ENCODE assay signal across 27 mouse cellular contexts in the genomic region with DNA sequence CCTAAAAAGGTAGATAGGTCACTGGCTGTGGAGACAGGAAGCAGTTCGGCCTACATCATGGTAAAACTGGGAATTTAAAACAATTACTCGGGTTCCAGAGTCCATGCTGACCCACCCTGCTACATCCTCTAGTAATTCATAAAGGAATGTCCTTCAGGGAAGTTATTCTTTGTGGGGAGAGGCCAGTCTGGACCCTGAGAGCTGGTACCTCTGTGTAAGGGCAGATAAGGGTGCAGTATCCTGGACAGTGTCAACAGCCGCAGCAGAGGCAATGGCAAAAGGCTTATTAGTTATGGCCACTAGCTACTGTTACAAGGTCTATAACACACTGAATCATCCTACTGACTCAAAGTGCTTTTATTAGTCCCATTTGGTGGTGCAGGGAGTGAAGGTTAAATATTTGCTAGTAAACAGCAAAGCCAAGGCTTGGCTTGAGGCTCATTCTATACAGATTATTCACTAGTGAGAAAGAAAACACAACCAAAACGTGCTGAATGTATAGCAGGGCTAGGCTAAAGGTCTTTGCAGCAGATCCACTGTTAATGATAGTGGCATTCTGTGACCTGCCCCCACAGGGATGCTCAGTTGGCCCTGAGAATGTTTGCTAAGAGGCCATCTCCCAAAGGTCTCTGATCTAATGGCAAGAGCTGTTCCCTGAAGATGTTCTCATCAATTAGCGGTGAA. TPM values are rescaled to one million over a fixed set of nuclear protein-coding genes. Genes with fewer than 3 reads are reported as not detected.
DNase-seq lines count a peak whose midpoint lies in the region; ATAC-seq and TF ChIP-seq lines count a peak whose summit lies in the region.
"Had no signal": no experiment of that assay in that cellular context is flagged by ENCODE, and none has a peak within 500 bp of the region (broad histone marks: within the 10 kb centered on the region; RNA-seq: fewer than 3 reads in every experiment).

No protein-coding gene starts in this region.

- no peak overlapping the region for H3K9ac ChIP-seq in kidney, embryonic 16.5 days (replicated peaks; ENCODE audit: low read length)
- no peak overlapping the region for H3K9ac ChIP-seq in intestine, embryonic 15.5 days
- no peak overlapping the region for H3K9ac ChIP-seq in hindbrain, postnatal 0 days (replicated peaks; ENCODE audit: low read length)
- H3K9ac ChIP-seq: forebrain, embryonic 13.5 days; heart, embryonic 13.5 days; hindbrain, embryonic 14.5 days had no signal

- H3K27ac ChIP-seq in kidney, embryonic 16.5 days (ENCODE audit: low read length): no peak overlapping the region
- no peak overlapping the region for H3K27ac ChIP-seq in intestine, embryonic 15.5 days
- no peak overlapping the region for H3K27ac ChIP-seq in hindbrain, postnatal 0 days
- H3K27ac ChIP-seq: forebrain, embryonic 10.5 days; forebrain, embryonic 13.5 days; heart, adult 2 months; heart, embryonic 10.5 days; heart, embryonic 13.5 days; hindbrain, embryonic 14.5 days had no signal

- H3K4me1 ChIP-seq in kidney, embryonic 16.5 days (ENCODE audit: insufficient read depth, low read length): no peaks in the 10 kb centered on the region
- no peaks in the 10 kb centered on the region for H3K4me1 ChIP-seq in intestine, embryonic 15.5 days (replicated peaks)
- H3K4me1 ChIP-seq in hindbrain, postnatal 0 days (ENCODE audit: insufficient read depth, low read length): no peaks in the 10 kb centered on the region
- H3K4me1 ChIP-seq: forebrain, embryonic 10.5 days; forebrain, embryonic 13.5 days had no signal

- H3K27me3 ChIP-seq in kidney, embryonic 16.5 days (ENCODE audit: insufficient read depth, low read length): no peaks in the 10 kb centered on the region
- no peaks in the 10 kb centered on the region for H3K27me3 ChIP-seq in intestine, embryonic 15.5 days (replicated peaks)
- H3K27me3 ChIP-seq in hindbrain, postnatal 0 days (ENCODE audit: insufficient read depth, low read length): no peaks in the 10 kb centered on the region
- H3K27me3 ChIP-seq: CH12.LX; forebrain, embryonic 13.5 days; heart, embryonic 13.5 days had no signal

- H3K4me2 ChIP-seq in kidney, embryonic 16.5 days (replicated peaks; ENCODE audit: low read depth, low read length): no peak overlapping the region
- no peak overlapping the region for H3K4me2 ChIP-seq in intestine, embryonic 15.5 days (replicated peaks)
- H3K4me2 ChIP-seq in hindbrain, postnatal 0 days (ENCODE audit: low read depth, low read length): no peak overlapping the region
- H3K4me2 ChIP-seq: forebrain, embryonic 13.5 days; heart, embryonic 13.5 days; hindbrain, embryonic 14.5 days had no signal

- H3K4me3 ChIP-seq in kidney, embryonic 16.5 days (ENCODE audit: low read length): no peak overlapping the region
- H3K4me3 ChIP-seq in intestine, embryonic 15.5 days (replicated peaks): no peak overlapping the region
- no peak overlapping the region for H3K4me3 ChIP-seq in hindbrain, postnatal 0 days (ENCODE audit: low read length)
- H3K4me3 ChIP-seq: forebrain, embryonic 10.5 days; forebrain, embryonic 13.5 days; heart, adult 2 months; heart, embryonic 10.5 days; heart, embryonic 13.5 days had no signal

- TF ChIP-seq CTCF in hindbrain, postnatal 0 days (IDR thresholded peaks at IDR 0.05; ENCODE audit: low read depth): no peak

- peaks cover 19% of the 10 kb centered on the region for H3K36me3 ChIP-seq in kidney, embryonic 16.5 days (ENCODE audit: insufficient read depth, low read length)
- peaks cover 17% of the 10 kb centered on the region for H3K36me3 ChIP-seq in intestine, embryonic 15.5 days
- H3K36me3 ChIP-seq in hindbrain, postnatal 0 days (ENCODE audit: insufficient read depth, low read length): 0 out of 2 replicates have a peak, but pooled peaks cover 3% of the 10 kb centered on the region

- DNase-seq in adrenal gland, adult 2 months: peak; percentile 50
- no peak for DNase-seq in adrenal gland, adult 18-20 months (ENCODE audit: low spot score in 2 of 2)
- no peak for DNase-seq in kidney, adult 8-10 months
- peak; percentile 37 for DNase-seq in large intestine, adult 2 months (ENCODE audit: low read depth, low spot score)
- no peak for DNase-seq in cerebellum, postnatal 36 days
- DNase-seq in hindbrain, postnatal 0 days (ENCODE audit: low spot score): no peak
- DNase-seq: adrenal gland, postnatal 10 days; cerebellum, adult 11-12 months; cerebellum, adult 8-10 months; cerebellum, postnatal 10 days; gastrocnemius, postnatal 10 days; gastrocnemius, postnatal 36 days; heart, adult 2 months; heart, postnatal 14 days; heart, postnatal 4 days had no signal

- H3K9me3 ChIP-seq in kidney, embryonic 16.5 days (ENCODE audit: low read length): no peaks in the 10 kb centered on the region
- H3K9me3 ChIP-seq in intestine, embryonic 15.5 days: no peaks in the 10 kb centered on the region
- H3K9me3 ChIP-seq in hindbrain, postnatal 0 days (ENCODE audit: low read length): no peaks in the 10 kb centered on the region
- H3K9me3 ChIP-seq: forebrain, embryonic 10.5 days; forebrain, embryonic 13.5 days; G1E; heart, embryonic 10.5 days; heart, embryonic 13.5 days had no signal

- WGBS in kidney, embryonic 16.5 days: 67% methylated on average over 5 of the region's 5 CpGs
- WGBS in intestine, embryonic 15.5 days: 73% methylated on average over 5 of the region's 5 CpGs
- WGBS in large intestine, adult 2 months: 47% methylated on average over 5 of the region's 5 CpGs
- 91% methylated on average over 5 of the region's 5 CpGs for WGBS in hindbrain, postnatal 0 days

- ATAC-seq in kidney, embryonic 16.5 days (ENCODE audit: low FRiP score, low TSS enrichment): peak; percentile 61; the same call in 1 of the 2 replicates
- peak; percentile 78 for ATAC-seq in intestine, embryonic 15.5 days
- ATAC-seq in hindbrain, postnatal 0 days: no peak
- ATAC-seq: forebrain, embryonic 13.5 days; forebrain, embryonic 16.5 days had no signal

RNA-seq across cellular contexts. Expression of a gene that starts 59.8 kb away (rescaled TPM):
- not detected for total RNA-seq in adrenal gland, adult 2 months (2021)
- not detected in 2 replicates for polyA plus RNA-seq in adrenal gland, adult 2 months (2012; rRNA removed)
- total RNA-seq in adrenal gland, adult 18-20 months (2021): not detected
- 0.41 and 0.42 TPM in 2 replicates for polyA plus RNA-seq in kidney, embryonic 16.5 days (2015; fragmentation: Nextera tagmentation; extraction: Ambion mirVana)
- polyA plus RNA-seq in intestine, embryonic 15.5 days (2015; fragmentation: Nextera tagmentation; extraction: Ambion mirVana): 0.25 and 0.38 TPM in 2 replicates
- 0.09 TPM in 1 of 2 replicates, not detected in the other for polyA plus RNA-seq in large intestine, adult 2 months (2012; rRNA removed)
- 9.0 and 13.9 TPM in 2 replicates for total RNA-seq in hindbrain, postnatal 0 days (2014; rRNA removed)
- polyA plus RNA-seq in hindbrain, postnatal 0 days (2015; fragmentation: Nextera tagmentation; extraction: Ambion mirVana): 7.6 and 7.9 TPM in 2 replicates
- total RNA-seq: adrenal gland, postnatal 10 days; gastrocnemius, adult 18-20 months; gastrocnemius, postnatal 10 days; gastrocnemius, postnatal 36 days; granulocyte monocyte progenitor cell, adult 5-6 weeks; heart, adult 2 months; heart, postnatal 14 days; heart, postnatal 4 days had no signal
- polyA plus RNA-seq: G1E; heart, adult 2 months had no signal

Comparison
In these comparisons a context has a peak if more than half of its experiments do, and no peak if none do; other contexts are left out.
1. DNase-seq: peak in adrenal gland, adult 2 months (single experiment) and large intestine, adult 2 months (single experiment); none in adrenal gland, adult 18-20 months (0 of 2), kidney, adult 8-10 months (0 of 2), cerebellum, postnatal 36 days (0 of 2) and hindbrain, postnatal 0 days (single experiment).